Mouse (Mus musculus): Measurements from ENCODE around the gene Grcc10. TPM values are rescaled to one million over a fixed set of nuclear protein-coding genes. Genes with fewer than 3 reads are reported as not detected.

Grcc10 gene
- 100 to 1,000 TPM; 415 to 626 (median 536) TPM for polyA plus RNA-seq (2017; shearing (Covaris generic))

GRCm38 (mm10) chr6:124740888-124741761, at the start of gene Grcc10:
Gene Grcc10 (minus strand): TSS chr6:124741374.
- ATAC-seq = peak; percentile 84

DNA sequence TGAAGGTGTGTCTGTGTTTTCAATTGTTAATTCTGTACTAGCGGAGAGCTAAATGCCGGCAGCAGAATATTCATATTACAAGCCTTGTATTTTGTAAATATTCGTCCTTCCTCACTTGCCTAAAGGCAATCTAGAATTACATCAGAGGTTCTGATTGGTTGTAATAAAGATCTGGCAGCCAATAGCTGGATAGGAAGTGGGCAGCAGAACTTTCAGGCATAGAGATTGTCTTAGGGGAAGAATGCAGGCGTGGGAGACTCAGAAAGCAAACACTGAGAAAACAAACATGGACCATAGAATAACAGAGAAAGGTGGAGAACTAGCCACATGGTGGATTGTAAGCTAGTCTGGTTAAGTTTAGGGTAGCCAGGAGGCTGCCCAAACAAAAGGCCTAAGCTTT, 48.9 kb upstream of the Grcc10 start:
- no peak for ATAC-seq

DNA sequence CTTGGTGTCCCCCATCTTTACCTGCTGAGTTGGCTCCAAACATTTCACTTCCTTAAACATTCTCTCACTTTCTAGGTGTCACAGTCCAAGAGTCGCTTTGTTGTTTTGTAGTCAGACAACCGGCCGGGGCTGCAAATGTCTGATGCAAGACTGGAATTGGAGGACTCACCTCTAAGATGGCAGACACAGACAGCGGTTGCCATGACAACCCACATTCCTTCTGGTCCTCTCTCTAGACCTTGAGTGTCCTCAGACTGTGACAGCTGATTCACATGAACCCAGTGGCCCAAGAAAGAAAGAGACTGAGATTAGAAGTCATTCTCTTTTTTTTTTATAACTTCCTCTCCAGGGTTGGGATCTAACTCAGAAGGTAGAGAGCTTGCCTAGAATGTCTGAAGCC, 48.3 kb upstream of the Grcc10 start:
- ATAC-seq = no peak

DNA sequence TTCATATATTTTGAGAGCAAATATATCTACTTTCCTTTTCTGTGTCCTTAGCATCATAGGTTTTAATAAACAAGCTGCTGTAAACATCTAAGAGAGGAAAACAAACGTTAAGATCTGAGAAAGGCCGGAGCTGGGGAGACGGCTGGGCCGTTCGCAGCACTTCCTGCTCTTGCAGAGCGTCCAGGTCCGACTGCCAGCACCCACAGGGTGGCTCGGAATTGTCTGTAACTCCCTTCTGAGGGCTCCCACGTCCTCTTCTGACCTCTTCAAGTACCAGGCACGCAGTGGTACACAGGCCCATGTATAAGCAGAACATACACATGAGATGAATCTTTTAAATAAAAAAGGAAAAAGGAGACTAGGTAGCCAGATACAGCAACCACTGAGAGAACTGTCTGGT, 46.5 kb upstream of the Grcc10 start:
- no peak for ATAC-seq

DNA sequence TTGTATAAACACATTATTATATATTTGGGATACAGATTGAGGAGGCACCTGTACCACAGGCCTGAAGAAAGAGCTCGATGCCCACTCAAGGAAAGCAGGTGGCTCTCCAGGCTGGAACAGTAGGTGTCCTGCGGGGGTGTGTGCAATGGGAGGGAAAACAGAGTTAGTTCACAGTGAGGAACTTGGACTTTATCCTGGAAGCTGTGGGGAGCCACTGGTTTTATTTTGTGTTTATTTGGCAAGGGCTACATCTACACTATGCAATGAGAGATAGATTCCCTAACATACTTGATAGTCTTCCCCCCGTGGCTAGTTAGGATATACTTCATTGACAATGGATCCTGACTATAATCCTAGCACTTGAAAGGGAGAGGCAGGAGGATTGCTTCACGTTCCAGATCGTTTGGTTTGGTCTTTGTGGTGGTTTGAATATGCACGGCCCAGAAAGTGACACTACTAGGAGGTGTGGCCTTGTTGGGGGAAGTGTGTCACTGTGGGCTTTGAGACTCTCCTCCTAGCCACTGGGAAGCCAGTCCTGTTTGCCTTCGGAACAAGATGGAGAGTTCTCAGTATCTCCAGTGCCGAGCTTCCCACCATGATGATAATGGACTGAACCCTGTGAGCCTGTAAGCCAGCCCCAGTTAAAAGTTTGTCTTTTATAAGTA, 45.7 kb upstream of the Grcc10 start:
- no peak for ATAC-seq

GRCm38 (mm10) chr6:124782436-124782835, 41.3 kb upstream of the Grcc10 start:
- peak; percentile 75 for ATAC-seq

GRCm38 (mm10) chr6:124780917-124781316, 39.7 kb upstream of the Grcc10 start:
- no peak for ATAC-seq

DNA sequence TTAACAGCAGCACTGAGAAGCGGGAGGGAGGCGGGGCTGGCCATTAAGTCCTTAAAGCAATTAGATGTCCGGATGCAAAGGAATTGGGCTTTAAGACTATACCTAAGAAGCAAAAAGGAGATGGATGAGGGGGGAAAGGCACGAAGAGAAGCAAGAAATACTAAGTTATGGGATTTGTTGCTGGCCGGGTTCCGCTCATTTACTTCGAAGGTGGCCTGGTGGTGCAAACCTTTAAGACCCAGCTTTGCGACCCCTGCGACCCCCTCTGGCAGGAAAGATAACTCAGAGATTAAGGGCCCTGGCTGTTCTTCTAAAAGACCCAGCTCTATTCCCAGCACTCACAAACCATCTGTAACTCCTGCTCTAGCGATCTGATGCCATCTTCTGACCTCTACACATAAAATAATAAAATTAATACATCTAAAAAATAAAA, 38.8 kb upstream of the Grcc10 start:
- ATAC-seq = peak; percentile 19

- ATAC-seq = peak; percentile 90
Measured at GRCm38 (mm10) chr6:124779222-124779983, 38.2 kb upstream of the Grcc10 start, which contains the start of gene Lrrc23. Gene Lrrc23 (minus strand): TSS chr6:124779727.

- ATAC-seq = no peak
Measured at GRCm38 (mm10) chr6:124770511-124770910, 29.3 kb upstream of the Grcc10 start.

DNA sequence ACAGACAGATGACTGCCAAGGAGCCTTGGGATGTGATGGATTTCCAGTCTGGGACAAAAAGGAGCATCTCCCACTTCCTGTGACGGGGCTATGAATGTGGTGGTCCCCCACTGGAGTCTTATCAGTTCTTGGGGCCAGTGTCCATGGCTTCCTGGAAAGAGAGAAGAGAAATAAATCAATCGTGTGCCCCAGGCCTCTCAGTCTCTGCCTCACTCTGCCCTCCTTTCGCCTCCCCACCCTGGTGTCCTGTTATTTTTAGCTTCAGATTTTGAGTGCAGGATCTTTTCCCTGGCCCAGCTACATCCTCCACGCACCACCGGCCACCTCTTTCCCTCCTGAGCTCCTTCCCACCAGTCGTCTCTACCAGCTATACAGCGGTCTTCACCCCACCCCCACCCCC, 28.8 kb upstream of the Grcc10 start:
- ATAC-seq = no peak

GRCm38 (mm10) chr6:124769101-124769765, 28.1 kb upstream of the Grcc10 start, which contains the start of gene Eno2:
Gene Eno2 (minus strand): TSS chr6:124769673.
- peak; percentile 77 for ATAC-seq

- no peak for ATAC-seq
Measured at GRCm38 (mm10) chr6:124768704-124769044, 27.5 kb upstream of the Grcc10 start.

GRCm38 (mm10) chr6:124767920-124768703, 26.9 kb upstream of the Grcc10 start:
- ATAC-seq = peak; percentile 26

- no peak for ATAC-seq
Measured at GRCm38 (mm10) chr6:124767536-124767919, 26.4 kb upstream of the Grcc10 start.

DNA sequence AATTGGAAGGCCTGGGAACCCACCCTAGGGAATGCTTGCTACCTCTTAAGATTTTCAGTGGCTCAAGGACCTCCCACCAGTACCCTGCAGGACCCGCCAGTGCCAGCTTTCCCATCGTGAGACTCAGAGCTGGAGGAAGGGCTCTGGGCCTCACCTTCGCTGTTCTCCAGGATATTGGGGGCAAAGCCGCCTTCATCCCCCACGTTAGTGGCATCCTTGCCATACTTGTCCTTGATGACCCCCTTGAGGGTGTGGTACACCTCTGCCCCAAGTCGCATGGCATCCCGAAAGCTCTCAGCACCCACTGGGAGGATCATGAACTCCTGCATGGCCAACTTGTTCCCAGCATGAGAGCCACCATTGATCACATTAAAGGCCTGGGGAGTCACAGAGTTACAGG, 24.8 kb upstream of the Grcc10 start:
- no peak for ATAC-seq

DNA sequence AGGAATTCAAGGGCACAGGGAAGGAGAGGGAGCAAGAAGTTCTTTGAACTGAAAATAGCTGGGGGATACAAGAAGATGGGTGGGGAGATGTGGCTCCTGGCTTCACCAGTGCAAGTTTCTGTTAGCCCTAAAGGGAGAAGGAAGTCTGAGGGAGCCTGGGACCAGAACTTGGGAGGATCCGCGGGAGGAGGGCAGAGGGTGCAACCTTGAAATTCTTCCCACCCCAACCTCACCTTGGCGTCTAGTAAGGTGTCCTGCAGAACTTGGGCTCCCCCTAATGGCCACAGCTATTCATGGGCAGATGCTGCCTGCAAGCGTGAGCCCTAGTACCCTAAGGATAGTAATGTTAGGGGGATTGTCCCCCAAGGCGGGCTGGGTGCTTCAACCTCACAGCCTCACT, 18.1 kb upstream of the Grcc10 start:
- peak; percentile 72 for ATAC-seq

- no peak for ATAC-seq
Measured at GRCm38 (mm10) chr6:124758849-124759232, 17.7 kb upstream of the Grcc10 start.

- ATAC-seq = no peak
Measured at GRCm38 (mm10) chr6:124757909-124758848, 17.0 kb upstream of the Grcc10 start.

DNA sequence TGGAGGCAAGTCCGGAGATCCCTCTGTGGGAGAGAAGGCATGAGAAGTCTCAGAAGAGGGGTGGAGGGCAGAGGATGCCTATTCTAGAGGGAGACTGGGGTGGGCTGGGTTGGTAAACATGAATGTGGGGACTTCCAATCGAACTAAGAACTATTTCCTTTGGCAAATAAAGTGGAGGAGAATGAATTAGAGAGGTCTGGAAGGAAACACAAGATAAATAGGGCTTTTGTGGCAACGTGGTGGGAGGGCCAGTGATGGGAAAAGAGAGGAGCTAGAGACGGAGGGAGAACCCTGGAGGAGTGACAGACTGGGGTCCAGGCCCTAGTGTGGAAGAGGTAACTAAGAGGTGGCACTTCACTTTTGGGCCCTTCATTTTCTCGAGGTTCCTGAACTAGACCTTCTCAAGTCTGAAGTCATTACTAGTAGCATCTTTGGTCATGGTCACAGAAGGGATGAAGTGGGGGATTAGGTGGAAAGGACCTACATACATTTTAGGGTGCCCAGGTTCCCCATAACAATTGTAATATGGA, 16.2 kb upstream of the Grcc10 start:
- ATAC-seq = no peak
